15 mouse cellular contexts compared by ENCODE assay signal in genomic region chr2:153406882-153407281, GRCm38 (mm10).
"Had no signal": no experiment of that assay in that cellular context is flagged by ENCODE, and none has a peak within 500 bp of the region (broad histone marks: within the 10 kb centered on the region; RNA-seq: fewer than 3 reads in every experiment).

No protein-coding gene starts in this region.

- DNase-seq: kidney, postnatal 25 days; lung, adult 2 months; lung, postnatal 36 days; retina, postnatal 1 day; right cerebral cortex, postnatal 4 days; spleen, adult 18-20 months; thymus, adult 18-20 months; thymus, postnatal 14 days had no signal

- H3K27ac ChIP-seq: left cerebral cortex, adult 2 months; limb, embryonic 10.5 days; liver, embryonic 15.5 days; neural tube, embryonic 12.5 days had no signal

- H3K4me2 ChIP-seq: liver, embryonic 11.5 days; liver, embryonic 15.5 days; neural tube, embryonic 12.5 days had no signal

- H3K4me1 ChIP-seq: limb, embryonic 10.5 days; neural tube, embryonic 12.5 days had no signal

- H3K9me3 ChIP-seq: limb, embryonic 10.5 days; liver, embryonic 15.5 days; neural tube, embryonic 12.5 days had no signal

- H3K4me3 ChIP-seq: left cerebral cortex, adult 2 months; limb, embryonic 10.5 days; liver, embryonic 15.5 days; neural tube, embryonic 12.5 days had no signal

- ATAC-seq: lung, postnatal 0 days; midbrain, embryonic 16.5 days had no signal

- H3K27me3 ChIP-seq: liver, embryonic 15.5 days; neural tube, embryonic 12.5 days had no signal

- H3K9ac ChIP-seq: liver, embryonic 15.5 days; neural tube, embryonic 12.5 days had no signal
